Mouse (Mus musculus): ENCODE results near the gene Snx29. TPM values are rescaled to one million over a fixed set of nuclear protein-coding genes. Genes with fewer than 3 reads are reported as not detected.

Snx29 gene
- total and polyA plus RNA-seq, 3 experiments, result 1.2 to 3.2 (median 3.1) TPM

- TF ChIP-seq MXI1 (IDR thresholded peaks at IDR 0.05; ENCODE audit: low read depth, low read length), result no peak
- TF ChIP-seq CTCF (conservative IDR thresholded peaks at IDR 0.05 in 1 of 2, IDR thresholded peaks at IDR 0.05 in 1 of 2; ENCODE audit: low read depth in 2 of 2, low read length in 2 of 2), result no peak
- TF ChIP-seq HCFC1 (IDR thresholded peaks at IDR 0.05; ENCODE audit: low read depth, low read length), result no peak
- no peak for TF ChIP-seq MAFK (IDR thresholded peaks at IDR 0.05; ENCODE audit: insufficient replicate concordance, low read length)
- no peak for TF ChIP-seq JUND (conservative IDR thresholded peaks at IDR 0.05; ENCODE audit: low read depth, low read length)
- TF ChIP-seq ZMIZ1 (IDR thresholded peaks at IDR 0.05; ENCODE audit: low read depth, low read length), result no peak
- no peak for TF ChIP-seq SMC3 (IDR thresholded peaks at IDR 0.05; ENCODE audit: low read depth, low read length)
- TF ChIP-seq MEF2A (IDR thresholded peaks at IDR 0.05; ENCODE audit: borderline replicate concordance, low read depth, low read length), result no peak
- no peak for TF ChIP-seq GABPA (IDR thresholded peaks at IDR 0.05; ENCODE audit: insufficient replicate concordance, low read depth, low read length)
- no peak for TF ChIP-seq USF1 (IDR thresholded peaks at IDR 0.05; ENCODE audit: low read depth, low read length)
- no peak for TF ChIP-seq BHLHE40 (IDR thresholded peaks at IDR 0.05; ENCODE audit: low read depth, low read length)
- no peak for TF ChIP-seq ZKSCAN1 (IDR thresholded peaks at IDR 0.05; ENCODE audit: borderline replicate concordance, low read depth, low read length)
- TF ChIP-seq TCF12 (IDR thresholded peaks at IDR 0.05; ENCODE audit: low read depth, low read length), result no peak
- TF ChIP-seq EP300 (IDR thresholded peaks at IDR 0.05; ENCODE audit: low read length), result no peak
- no peak for TF ChIP-seq MAZ (IDR thresholded peaks at IDR 0.05; ENCODE audit: low read depth, low read length)
- no peak for TF ChIP-seq MAX (IDR thresholded peaks at IDR 0.05; ENCODE audit: low read length)
- no peak for TF ChIP-seq NRF1 (IDR thresholded peaks at IDR 0.05; ENCODE audit: low read depth, low read length)
- no peak for TF ChIP-seq TBP (conservative IDR thresholded peaks at IDR 0.05; ENCODE audit: low read depth, low read length)
- peaks cover 8 to 50% of the 10 kb centered on the region in 2 experiments for H3K4me1 ChIP-seq (ENCODE audit: control insufficient read depth in 1 of 2, insufficient read depth in 2 of 2)
These were observed 121.9 kb downstream of the Snx29 start for GRCm38 (mm10) chr16:11444626-11445025.

GRCm38 (mm10) chr16:11446977-11447376 is 124.3 kb downstream of the Snx29 start:
- no peak for DNase-seq (ENCODE audit: extremely low read depth)
- in situ Hi-C loops (cut with MboI; ENCODE audit: low pct_ligation_motif_present, low pct_unique_long_range_greater_than_20kb, low sequenced_read_pairs), result loop anchor here (25.0 kb wide), 1 partner anchor 740 kb away; no protein-coding TSS in a partner anchor
- H3K4me2 ChIP-seq (ENCODE audit: insufficient read depth, low read depth, poor library complexity, severe bottlenecking), result no peak overlapping the region
- no peaks in the 10 kb centered on the region for H3K27me3 ChIP-seq (replicated peaks)
- no peaks in the 10 kb centered on the region for H3K79me2 ChIP-seq (replicated peaks; ENCODE audit: control insufficient read depth, extremely low read depth, insufficient read depth, poor library complexity, severe bottlenecking)
- dilution Hi-C loops (cut with MboI; ENCODE audit: extremely low pct_ligation_motif_present, extremely low pct_unique_long_range_greater_than_20kb, low sequenced_read_pairs), result no loop called here
- H3K9me3 ChIP-seq (replicated peaks; ENCODE audit: low read length), result peaks cover 6% of the 10 kb centered on the region
- H3K4me1 ChIP-seq (ENCODE audit: control insufficient read depth in 1 of 2, insufficient read depth in 2 of 2), result peaks cover 6 to 31% of the 10 kb centered on the region in 2 experiments
- H3K9ac ChIP-seq (ENCODE audit: insufficient read depth, low read depth), result no peak overlapping the region
- H3K36me3 ChIP-seq (replicated peaks in 1 of 2; ENCODE audit: control insufficient read depth in 1 of 2, insufficient read depth in 1 of 2, low read length in 1 of 2), result peaks cover 0 to 11% of the 10 kb centered on the region in 2 experiments
- no peak overlapping the region for H3K27ac ChIP-seq (ENCODE audit: insufficient read depth, low read depth)
- H3K4me3 ChIP-seq (replicated peaks in 1 of 3; ENCODE audit: low read depth in 2 of 3, low read length in 2 of 3, poor library complexity in 1 of 3), result no peak overlapping the region
- TF ChIP-seq GABPA (IDR thresholded peaks at IDR 0.05; ENCODE audit: insufficient replicate concordance, low read depth, low read length) (no peak), PAX5 (IDR thresholded peaks at IDR 0.05; ENCODE audit: low read length) (no peak), HCFC1 (IDR thresholded peaks at IDR 0.05; ENCODE audit: low read depth, low read length) (no peak), CHD1 (IDR thresholded peaks at IDR 0.05; ENCODE audit: low read depth, low read length) (no peak), JUND (conservative IDR thresholded peaks at IDR 0.05; ENCODE audit: low read depth, low read length) (no peak)

More at GRCm38 (mm10) chr16:11444626-11445025, 121.9 kb downstream of the Snx29 start:
- no peak overlapping the region for H3K4me3 ChIP-seq (replicated peaks in 1 of 3; ENCODE audit: low read depth in 2 of 3, low read length in 2 of 3, poor library complexity in 1 of 3)
- H3K4me2 ChIP-seq (ENCODE audit: insufficient read depth, low read depth, poor library complexity, severe bottlenecking), result no peak overlapping the region
- no peak overlapping the region for H3K27ac ChIP-seq (ENCODE audit: insufficient read depth, low read depth)
- peaks cover 6% of the 10 kb centered on the region for H3K9me3 ChIP-seq (replicated peaks; ENCODE audit: low read length)
- H3K36me3 ChIP-seq (replicated peaks in 1 of 2; ENCODE audit: control insufficient read depth in 1 of 2, insufficient read depth in 1 of 2, low read length in 1 of 2), result peaks cover 0 to 11% of the 10 kb centered on the region in 2 experiments
- in situ Hi-C loops (cut with MboI; ENCODE audit: low pct_ligation_motif_present, low pct_unique_long_range_greater_than_20kb, low sequenced_read_pairs) (loop anchor here (25.0 kb wide), 1 partner anchor 743 kb away; no protein-coding TSS in a partner anchor), dilution Hi-C loops (cut with MboI; ENCODE audit: extremely low pct_ligation_motif_present, extremely low pct_unique_long_range_greater_than_20kb, low sequenced_read_pairs) (no loop called here)
- no peaks in the 10 kb centered on the region for H3K79me2 ChIP-seq (replicated peaks; ENCODE audit: control insufficient read depth, extremely low read depth, insufficient read depth, poor library complexity, severe bottlenecking)
- no peak for DNase-seq (ENCODE audit: extremely low read depth)
- no peak overlapping the region for H3K9ac ChIP-seq (ENCODE audit: insufficient read depth, low read depth)
- H3K27me3 ChIP-seq (replicated peaks), result no peaks in the 10 kb centered on the region

Measured in CH12.LX (cell line).